Mouse (Mus musculus): ENCODE results near the gene Cars2. TPM values are rescaled to one million over a fixed set of nuclear protein-coding genes. Genes with fewer than 3 reads are reported as not detected.
A peak's percentile ranks its signal among the peaks of the same experiment; 100 is the strongest.
"Not testable (repeated sequence)": the region's sequence is repeated elsewhere in the genome, so short reads cannot be mapped to it uniquely, and the experiment has no call there.

Cars2 gene
- polyA plus RNA-seq, 1 experiment from 2014 or later, result 23.3 TPM

DNA sequence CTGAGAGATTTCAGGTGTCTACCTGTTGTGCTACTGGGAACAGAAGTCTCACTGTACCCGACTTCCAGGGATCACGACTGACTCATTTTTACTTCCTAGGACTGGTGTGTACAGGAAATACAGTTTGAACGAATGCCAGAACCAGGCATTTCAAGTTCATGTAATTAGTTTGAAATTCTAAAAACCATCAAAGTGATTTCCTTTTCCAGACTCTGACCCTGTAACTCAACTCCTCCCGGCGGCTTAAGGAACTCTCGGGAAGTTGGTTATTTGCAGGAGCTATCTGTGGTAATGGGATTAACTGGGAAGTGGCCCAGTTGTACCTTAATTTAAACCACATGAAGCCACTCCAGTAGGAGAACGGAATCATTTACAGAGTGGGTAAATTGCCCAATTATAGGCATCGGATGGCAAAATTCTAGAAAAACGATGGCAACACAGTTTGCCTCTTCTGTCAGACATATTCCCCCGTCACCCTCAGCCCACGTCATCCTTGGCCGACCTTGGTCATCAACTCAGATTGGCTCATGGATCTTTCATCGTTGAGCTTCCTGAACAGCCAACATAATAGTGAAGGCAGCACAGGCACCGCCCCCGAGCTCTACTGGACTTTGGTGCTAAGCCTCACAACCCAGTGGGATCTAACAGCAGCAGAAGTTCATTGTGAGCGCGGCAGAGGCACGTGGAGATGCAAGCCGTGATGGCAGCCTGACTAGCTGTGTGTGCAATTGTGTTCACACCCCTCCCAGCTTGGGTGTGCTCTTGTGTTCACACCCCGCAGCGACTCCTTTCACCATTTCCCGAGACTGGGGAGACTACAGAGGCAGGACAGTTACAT, 18.9 kb upstream of the Cars2 start:
- no peak for ATAC-seq (ENCODE audit: low FRiP score, low read depth)
- Histone ChIP-seq H3K27me3 (no peaks in the 10 kb centered on the region), H3K4me2 (replicated peaks) (peak overlapping the region; percentile 27), H3K27ac (peak overlapping the region; percentile 39; the same call in 1 of the 2 replicates), H3K4me3 (no peak overlapping the region), H3K9me3 (no peaks in the 10 kb centered on the region; the same call in 1 of the 2 replicates), H3K36me3 (peaks cover 33% of the 10 kb centered on the region), H3K9ac (no peak overlapping the region; the same call in 1 of the 2 replicates), H3K4me1 (peaks cover 19% of the 10 kb centered on the region)
- WGBS, result 33% methylated on average over 22 of the region's 22 CpGs

DNA sequence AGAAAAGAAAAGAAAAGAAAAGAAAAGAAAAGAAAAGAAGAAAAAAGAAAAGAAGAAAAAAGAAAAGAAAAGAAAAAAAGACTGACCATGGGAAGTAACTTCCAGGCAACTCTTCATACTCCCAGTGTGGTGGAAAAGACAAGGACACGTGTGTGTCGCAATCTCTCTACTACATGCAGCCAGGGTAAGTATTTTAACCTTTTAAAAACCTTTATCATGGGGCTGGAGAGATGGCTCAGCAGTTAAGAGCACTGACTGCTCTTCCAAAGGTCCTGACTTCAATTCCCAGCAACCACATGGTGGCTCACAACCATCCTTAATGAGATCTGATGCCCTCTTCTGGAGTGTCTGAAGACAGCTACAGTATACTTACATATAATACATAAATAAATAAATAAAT, 17.6 kb upstream of the Cars2 start:
- H3K9me3 ChIP-seq; H3K4me2 ChIP-seq (replicated peaks); H3K27me3 ChIP-seq; H3K4me3 ChIP-seq; H3K27ac ChIP-seq; ATAC-seq (ENCODE audit: low FRiP score, low read depth); H3K9ac ChIP-seq: not testable (repeated sequence)
- Histone ChIP-seq H3K4me1 (peaks cover 17% of the 10 kb centered on the region), H3K36me3 (peaks cover 46% of the 10 kb centered on the region)
- 93% methylated on average over 2 of the region's 2 CpGs for WGBS

DNA sequence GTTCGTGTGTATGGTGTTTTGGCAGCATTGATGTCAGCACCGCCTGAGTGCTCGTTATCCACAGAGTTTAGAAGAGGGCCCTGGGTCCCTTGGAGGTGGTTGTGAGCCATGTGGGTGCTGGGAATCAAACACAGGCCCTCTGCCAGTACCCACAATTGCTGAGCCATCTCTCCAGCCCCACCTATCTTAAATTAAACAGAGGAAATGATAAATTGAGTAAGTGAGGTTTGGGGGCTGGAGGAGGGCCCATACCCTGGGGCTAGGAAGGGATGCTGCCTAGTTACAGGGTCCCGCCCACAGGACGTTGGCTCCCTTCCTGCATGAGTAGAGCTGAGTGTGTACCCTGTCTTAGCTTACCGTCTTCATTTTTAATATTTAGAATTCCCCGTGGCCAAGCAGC, 14.1 kb upstream of the Cars2 start:
- Histone ChIP-seq H3K36me3 (peaks cover 60% of the 10 kb centered on the region), H3K4me3 (no peak overlapping the region), H3K27ac (no peak overlapping the region), H3K4me2 (replicated peaks) (no peak overlapping the region), H3K9ac (no peak overlapping the region), H3K4me1 (peaks cover 19% of the 10 kb centered on the region), H3K27me3 (no peaks in the 10 kb centered on the region), H3K9me3 (no peaks in the 10 kb centered on the region; the same call in 1 of the 2 replicates)
- 90% methylated on average over 7 of the region's 7 CpGs for WGBS
- no peak for ATAC-seq (ENCODE audit: low FRiP score, low read depth)

DNA sequence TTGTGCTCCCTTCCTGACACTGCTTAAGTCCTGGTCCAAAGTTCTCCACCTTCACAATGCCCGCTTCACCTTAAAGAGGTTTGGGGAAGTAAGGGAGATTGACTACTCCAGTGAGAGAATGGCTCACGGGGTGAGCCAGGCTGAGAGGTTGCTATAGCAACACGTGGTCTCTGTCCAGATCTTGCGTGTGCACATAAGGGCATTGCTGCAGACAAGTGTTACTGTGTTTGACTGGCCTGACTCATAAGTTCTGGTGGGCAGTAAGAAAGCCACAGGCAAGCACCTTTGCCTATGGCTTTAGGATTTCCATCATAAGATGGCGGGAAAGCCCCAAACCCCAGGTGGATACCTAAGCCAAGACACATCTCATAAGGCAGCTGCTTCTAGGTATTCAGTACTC, 13.7 kb upstream of the Cars2 start:
- H3K4me2 ChIP-seq (replicated peaks), result no peak overlapping the region
- peaks cover 19% of the 10 kb centered on the region for H3K4me1 ChIP-seq
- ATAC-seq (ENCODE audit: low FRiP score, low read depth), result no peak
- no peak overlapping the region for H3K9ac ChIP-seq
- no peak overlapping the region for H3K4me3 ChIP-seq
- 89% methylated on average over 5 of the region's 5 CpGs for WGBS
- no peaks in the 10 kb centered on the region for H3K27me3 ChIP-seq
- H3K36me3 ChIP-seq, result peaks cover 60% of the 10 kb centered on the region
- no peak overlapping the region for H3K27ac ChIP-seq
- no peaks in the 10 kb centered on the region; the same call in 1 of the 2 replicates for H3K9me3 ChIP-seq

DNA sequence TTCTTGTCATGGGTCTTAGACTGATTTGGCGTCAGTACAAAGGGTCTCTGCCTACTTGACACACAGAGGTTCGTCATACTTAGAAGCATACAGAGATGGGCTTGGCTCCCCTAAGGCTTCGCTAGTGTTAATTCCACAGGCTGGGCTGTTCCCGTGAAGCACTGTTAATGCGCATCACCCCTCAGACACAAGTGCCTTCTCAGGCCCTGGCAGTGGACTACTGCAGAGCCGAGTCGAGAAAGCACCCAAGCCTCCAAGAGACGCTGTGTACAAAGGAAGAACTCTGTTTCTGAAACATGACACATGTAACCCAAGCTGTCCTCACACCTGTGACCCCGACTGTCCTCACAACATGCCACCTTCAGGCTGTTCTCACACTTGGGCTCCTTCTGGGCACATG, 9.6 kb upstream of the Cars2 start:
- Histone ChIP-seq H3K4me2 (replicated peaks) (no peak overlapping the region), H3K27me3 (no peaks in the 10 kb centered on the region), H3K4me3 (no peak overlapping the region), H3K4me1 (peaks cover 18% of the 10 kb centered on the region), H3K36me3 (peaks cover 35% of the 10 kb centered on the region), H3K9ac (no peak overlapping the region), H3K27ac (no peak overlapping the region), H3K9me3 (no peaks in the 10 kb centered on the region; the same call in 1 of the 2 replicates)
- WGBS, result 83% methylated on average over 9 of the region's 9 CpGs
- ATAC-seq (ENCODE audit: low FRiP score, low read depth), result no peak

DNA sequence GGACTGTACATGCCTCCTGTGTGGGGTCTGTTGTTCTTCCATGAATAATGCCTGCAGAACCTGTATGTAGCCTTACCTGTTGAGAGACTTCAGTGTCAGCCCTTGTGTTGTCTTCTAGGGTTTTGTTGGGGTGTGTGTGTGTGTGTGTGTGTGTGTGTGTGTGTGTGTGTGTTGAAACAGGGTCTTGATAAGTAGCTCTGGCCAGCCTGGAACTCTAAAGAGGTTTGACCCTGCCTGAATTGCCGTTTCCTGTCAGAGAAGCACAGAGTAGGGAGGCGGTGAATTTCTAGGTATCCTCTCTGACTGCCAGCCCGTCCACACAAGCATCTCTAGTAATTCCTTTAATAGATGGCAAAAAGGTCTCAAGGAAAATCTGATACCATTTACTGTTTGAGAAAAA, 8.9 kb upstream of the Cars2 start:
- peak overlapping the region; percentile 97 for H3K4me3 ChIP-seq
- no peaks in the 10 kb centered on the region; the same call in 1 of the 2 replicates for H3K9me3 ChIP-seq
- 0 out of 2 replicates have a peak overlapping the region, but pooled peaks have one; percentile 1 for H3K9ac ChIP-seq
- H3K4me1 ChIP-seq, result peaks cover 20% of the 10 kb centered on the region
- WGBS, result 73% methylated on average over 3 of the region's 3 CpGs
- no peaks in the 10 kb centered on the region for H3K27me3 ChIP-seq
- ATAC-seq (ENCODE audit: low FRiP score, low read depth), result no peak
- peak overlapping the region; percentile 74 for H3K4me2 ChIP-seq (replicated peaks)
- peaks cover 28% of the 10 kb centered on the region for H3K36me3 ChIP-seq
- H3K27ac ChIP-seq, result no peak overlapping the region

DNA sequence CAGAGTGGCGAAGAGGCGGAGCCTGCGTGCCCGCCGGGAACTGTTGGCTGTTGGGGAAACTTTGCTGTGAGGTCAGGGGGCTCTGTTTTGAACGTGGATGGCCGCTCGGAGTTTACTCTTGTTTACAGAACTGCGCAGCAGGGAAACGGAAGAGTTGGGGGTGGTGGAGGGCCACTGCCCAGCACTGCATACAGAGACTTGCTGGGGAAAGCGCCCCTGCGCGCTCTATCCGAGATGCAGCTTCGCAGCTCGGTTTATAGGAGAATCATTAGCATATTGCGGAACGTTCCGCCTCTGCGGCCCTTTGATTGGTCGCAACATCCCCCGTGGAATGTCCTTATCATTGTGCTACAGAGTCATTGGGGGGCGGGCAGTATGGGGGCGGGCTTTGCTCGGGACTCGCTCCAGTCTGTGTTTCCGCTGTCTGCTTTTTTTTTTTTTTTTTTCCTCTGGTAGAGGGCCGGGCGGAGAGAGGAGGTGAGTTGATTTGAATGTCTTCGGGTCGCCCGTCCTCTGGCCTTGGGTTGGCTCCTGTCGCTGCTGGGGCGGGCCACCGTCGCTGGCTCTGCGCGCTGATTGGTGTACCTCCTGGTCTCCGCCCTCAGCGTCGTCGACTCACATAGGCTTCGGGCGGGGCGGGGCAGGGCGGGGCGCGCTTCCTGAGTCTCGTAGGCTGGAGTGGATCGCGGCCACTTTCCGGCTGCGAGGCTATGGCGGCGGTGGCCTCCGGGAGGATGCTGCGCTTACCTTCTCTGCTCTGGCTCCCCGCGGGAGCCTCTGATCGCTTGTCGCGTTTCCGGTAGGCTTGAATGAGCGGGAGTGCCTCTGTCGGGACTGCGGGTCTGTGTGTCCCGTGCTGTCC, 7.4 kb upstream of the Cars2 start:
- Histone ChIP-seq H3K4me1 (peaks cover 30% of the 10 kb centered on the region), H3K4me2 (replicated peaks) (peak overlapping the region; percentile 74), H3K9ac (peak overlapping the region; percentile 98), H3K27ac (peak overlapping the region; percentile 99), H3K4me3 (peak overlapping the region; percentile 97), H3K36me3 (peaks cover 13% of the 10 kb centered on the region), H3K27me3 (no peaks in the 10 kb centered on the region), H3K9me3 (no peaks in the 10 kb centered on the region)
- WGBS, result under 1% methylated on average over 67 of the region's 67 CpGs
- peak; percentile 84 for ATAC-seq (ENCODE audit: low FRiP score, low read depth)

DNA sequence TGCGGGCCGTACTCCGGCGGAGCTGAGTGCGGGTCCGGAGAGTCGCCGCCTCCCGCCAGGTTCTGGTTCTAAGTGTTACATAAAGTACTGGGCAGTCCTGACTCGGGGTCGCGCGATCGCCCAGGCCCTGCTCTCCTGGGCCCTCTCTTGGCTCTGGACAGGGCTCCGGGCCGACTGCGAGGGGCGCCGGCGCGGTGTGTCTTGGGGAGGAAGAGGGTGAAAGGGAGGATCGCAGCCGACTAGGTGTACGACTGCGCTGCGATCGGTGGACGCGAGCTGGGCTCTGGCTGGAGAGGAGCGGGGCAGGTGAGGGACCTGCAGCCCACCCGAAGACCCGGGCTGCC, 6.8 kb upstream of the Cars2 start:
- Histone ChIP-seq H3K4me2 (replicated peaks) (peak overlapping the region; percentile 74), H3K27ac (peak overlapping the region; percentile 99), H3K36me3 (peaks cover 13% of the 10 kb centered on the region), H3K4me3 (peak overlapping the region; percentile 97), H3K4me1 (peaks cover 30% of the 10 kb centered on the region), H3K9ac (peak overlapping the region; percentile 98), H3K27me3 (no peaks in the 10 kb centered on the region), H3K9me3 (no peaks in the 10 kb centered on the region)
- under 1% methylated on average over 31 of the region's 32 CpGs for WGBS
- no peak for ATAC-seq (ENCODE audit: low FRiP score, low read depth)

DNA sequence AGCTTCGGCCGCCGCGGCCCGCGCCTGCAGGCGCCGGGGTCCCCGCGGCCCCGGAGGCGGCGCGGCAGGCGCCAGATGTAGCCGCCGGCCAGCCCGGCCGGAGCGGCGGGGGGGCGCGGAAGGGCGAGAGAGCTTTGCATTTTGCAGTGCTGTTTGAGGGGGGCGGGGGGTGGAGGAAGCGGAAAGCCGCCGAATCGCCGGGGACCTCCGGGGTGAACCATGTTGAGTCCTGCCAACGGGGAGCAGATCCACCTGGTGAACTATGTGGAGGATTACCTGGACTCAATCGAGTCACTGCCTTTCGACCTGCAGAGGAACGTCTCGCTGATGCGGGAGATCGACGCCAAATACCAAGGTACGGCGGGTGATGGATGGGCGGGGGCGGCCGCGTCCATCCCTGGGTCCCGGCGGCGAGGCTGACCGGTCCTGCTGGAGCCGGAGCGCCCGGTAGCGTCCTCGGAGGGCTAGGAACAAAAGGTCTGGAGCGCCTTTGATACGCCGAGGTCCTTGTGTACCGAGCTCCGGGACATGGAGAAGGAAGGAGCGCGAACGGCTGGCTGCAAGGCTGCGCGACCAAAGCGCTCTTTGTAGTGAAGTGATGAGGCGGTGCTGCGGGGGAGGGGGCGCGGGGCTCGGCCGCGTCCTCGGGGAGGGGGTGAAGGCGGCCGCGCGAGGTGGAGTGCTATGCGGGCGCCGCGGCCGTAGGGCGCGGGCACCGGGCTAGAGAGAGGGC, 6.3 kb upstream of the Cars2 start:
- Histone ChIP-seq H3K4me3 (peak overlapping the region; percentile 97), H3K27me3 (no peaks in the 10 kb centered on the region), H3K36me3 (peaks cover 8% of the 10 kb centered on the region), H3K4me1 (peaks cover 30% of the 10 kb centered on the region), H3K9ac (peak overlapping the region; percentile 98), H3K9me3 (no peaks in the 10 kb centered on the region), H3K4me2 (replicated peaks) (peak overlapping the region; percentile 74), H3K27ac (peak overlapping the region; percentile 99)
- WGBS, result under 1% methylated on average over 77 of the region's 85 CpGs
- no peak for ATAC-seq (ENCODE audit: low FRiP score, low read depth)

DNA sequence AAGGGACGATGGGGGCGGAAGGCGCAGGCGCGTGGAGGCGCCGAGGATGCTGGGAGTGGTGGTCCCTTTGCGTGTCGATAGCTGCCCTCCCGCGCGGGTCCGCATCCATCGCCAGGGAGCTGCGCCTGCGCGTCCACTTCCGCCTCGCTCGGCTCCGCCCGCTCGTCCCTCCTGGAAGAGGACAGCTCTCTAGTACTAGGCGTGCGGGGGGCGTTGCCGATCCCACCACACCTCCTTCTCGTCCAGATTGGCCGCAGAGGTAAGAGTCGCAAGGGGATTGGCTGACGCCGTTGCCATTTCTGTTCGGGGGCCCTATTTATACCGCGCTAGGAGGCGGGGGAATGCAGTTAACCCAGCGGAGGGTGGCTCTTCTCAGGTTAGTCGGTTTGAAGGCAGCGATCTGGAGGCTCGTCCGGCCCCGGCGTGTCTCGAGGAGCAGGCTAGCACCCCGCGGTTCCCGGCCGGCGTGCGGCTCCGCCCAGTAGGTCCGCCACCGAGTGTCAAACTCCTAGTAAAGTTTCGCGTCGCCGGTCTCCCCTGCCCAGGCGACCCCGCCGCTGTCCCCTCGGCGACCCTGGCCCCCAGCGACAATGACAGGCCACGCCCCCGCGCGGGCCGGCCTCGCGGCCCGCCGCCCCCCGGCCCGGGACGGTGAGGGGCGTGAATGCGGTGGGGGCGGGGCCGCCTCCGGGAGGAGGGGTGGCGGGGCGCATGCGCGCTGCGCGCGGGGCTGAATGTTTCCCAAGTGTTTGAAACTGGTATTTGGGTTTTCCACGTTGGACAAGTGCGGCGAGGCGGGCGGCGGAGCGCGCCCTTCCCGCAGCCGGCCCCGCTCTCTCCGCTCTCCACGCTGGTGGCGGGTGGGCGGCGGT, 5.4 kb upstream of the Cars2 start:
- WGBS, result under 1% methylated on average over 85 of the region's 103 CpGs
- ATAC-seq (ENCODE audit: low FRiP score, low read depth), result peak; percentile 88
- Histone ChIP-seq H3K27ac (peak overlapping the region; percentile 99), H3K36me3 (no peaks in the 10 kb centered on the region), H3K4me3 (peak overlapping the region; percentile 97), H3K9ac (peak overlapping the region; percentile 98), H3K4me1 (peaks cover 34% of the 10 kb centered on the region), H3K9me3 (no peaks in the 10 kb centered on the region), H3K4me2 (replicated peaks) (peak overlapping the region; percentile 74), H3K27me3 (no peaks in the 10 kb centered on the region)

Data from limb, embryonic 13.5 days (tissue).